Mouse (Mus musculus): ENCODE measurements around the gene Ip6k3. TPM values are rescaled to one million over a fixed set of nuclear protein-coding genes. Genes with fewer than 3 reads are reported as not detected.

Ip6k3 gene
- polyA plus RNA-seq, 1 experiment from 2014 or later: 0.91 TPM

GRCm38 (mm10) chr17:27140262-27140661 lies 27.3 kb downstream of the Ip6k3 start:
- Histone ChIP-seq H3K4me2 (replicated peaks; ENCODE audit: low read depth, low read length) (no peak overlapping the region), H3K4me1 (ENCODE audit: insufficient read depth, low read depth, low read length) (no peaks in the 10 kb centered on the region), H3K36me3 (ENCODE audit: insufficient read depth, low read length) (no peaks in the 10 kb centered on the region), H3K4me3 (ENCODE audit: low read depth, low read length) (no peak overlapping the region), H3K9me3 (ENCODE audit: low read length) (no peaks in the 10 kb centered on the region), H3K27me3 (replicated peaks; ENCODE audit: insufficient read depth, low read length) (no peaks in the 10 kb centered on the region), H3K9ac (replicated peaks; ENCODE audit: low read depth) (no peak overlapping the region), H3K27ac (ENCODE audit: low read length) (no peak overlapping the region)
- TF ChIP-seq CTCF (IDR thresholded peaks at IDR 0.05) (no peak), EP300 (IDR thresholded peaks at IDR 0.05) (no peak)
- peak; percentile 59 for ATAC-seq
- 44% methylated on average over 9 of the region's 9 CpGs for WGBS
- DNase-seq (ENCODE audit: low spot score): peak; percentile 48

DNA sequence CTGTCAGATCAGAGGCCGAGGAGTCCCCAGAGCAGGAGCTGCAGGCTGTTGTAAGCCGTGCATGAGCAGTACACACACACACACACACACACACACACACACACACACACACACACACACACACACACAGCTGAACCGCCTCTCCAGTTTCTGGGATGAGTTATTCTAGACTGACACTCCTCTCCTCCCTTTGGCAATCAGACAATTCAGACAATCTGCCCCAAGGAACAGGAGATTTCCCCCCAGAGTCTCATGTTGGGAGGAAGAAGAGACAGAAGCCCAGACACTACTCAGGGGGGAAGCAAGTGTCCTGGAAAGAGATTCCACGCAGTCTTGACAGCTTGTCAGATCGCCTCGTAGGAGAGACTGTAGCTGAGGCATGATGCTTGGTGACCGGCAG lies 28.3 kb downstream of the Ip6k3 start:
- H3K27me3 ChIP-seq (replicated peaks; ENCODE audit: insufficient read depth, low read length): no peaks in the 10 kb centered on the region
- DNase-seq (ENCODE audit: low spot score) (no peak), ATAC-seq (no peak)
- no peak overlapping the region for H3K4me3 ChIP-seq (ENCODE audit: low read depth, low read length)
- H3K27ac ChIP-seq (ENCODE audit: low read length): no peak overlapping the region
- no peak for TF ChIP-seq EP300 (IDR thresholded peaks at IDR 0.05)
- no peak for TF ChIP-seq CTCF (IDR thresholded peaks at IDR 0.05)
- H3K4me2 ChIP-seq (replicated peaks; ENCODE audit: low read depth, low read length): no peak overlapping the region
- no peaks in the 10 kb centered on the region for H3K36me3 ChIP-seq (ENCODE audit: insufficient read depth, low read length)
- no peak overlapping the region for H3K9ac ChIP-seq (replicated peaks; ENCODE audit: low read depth)
- no peaks in the 10 kb centered on the region for H3K9me3 ChIP-seq (ENCODE audit: low read length)
- WGBS: 49% methylated on average over 7 of the region's 7 CpGs
- H3K4me1 ChIP-seq (ENCODE audit: insufficient read depth, low read depth, low read length): no peaks in the 10 kb centered on the region

- TF ChIP-seq CTCF (IDR thresholded peaks at IDR 0.05) (no peak), EP300 (IDR thresholded peaks at IDR 0.05) (no peak)
- no peak for ATAC-seq
- 79% methylated on average over 9 of the region's 9 CpGs for WGBS
Measured at GRCm38 (mm10) chr17:27138396-27138795, 29.2 kb downstream of the Ip6k3 start.

DNA sequence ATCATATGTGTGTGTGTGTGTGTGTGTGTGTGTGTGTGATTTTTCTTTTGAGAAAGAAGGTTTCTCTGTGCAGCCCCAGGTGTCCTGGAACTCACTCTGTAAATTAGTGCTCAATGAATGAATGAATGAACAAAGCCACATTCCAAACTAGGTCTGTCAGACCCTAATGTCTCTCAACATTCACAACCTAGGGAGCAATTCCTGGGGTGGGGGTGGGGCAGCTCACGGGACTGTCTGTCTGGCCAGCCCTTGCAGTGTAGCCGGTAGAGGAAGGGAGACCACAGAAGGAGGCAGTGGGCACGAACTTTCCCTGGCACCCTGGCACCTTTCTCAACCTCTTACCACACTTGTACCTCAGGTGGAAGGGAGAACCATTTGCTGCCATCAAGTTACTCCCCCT lies 32.9 kb downstream of the Ip6k3 start:
- ATAC-seq: no peak
- H3K9me3 ChIP-seq (ENCODE audit: low read length): no peaks in the 10 kb centered on the region
- peaks cover 4% of the 10 kb centered on the region; the same call in 1 of the 2 replicates for H3K4me1 ChIP-seq (ENCODE audit: insufficient read depth, low read depth, low read length)
- H3K9ac ChIP-seq (replicated peaks; ENCODE audit: low read depth): no peak overlapping the region
- no peak overlapping the region for H3K4me2 ChIP-seq (replicated peaks; ENCODE audit: low read depth, low read length)
- TF ChIP-seq EP300 (IDR thresholded peaks at IDR 0.05): no peak
- no peak for TF ChIP-seq CTCF (IDR thresholded peaks at IDR 0.05)
- H3K36me3 ChIP-seq (ENCODE audit: insufficient read depth, low read length): no peaks in the 10 kb centered on the region
- no peak overlapping the region for H3K27ac ChIP-seq (ENCODE audit: low read length)
- no peaks in the 10 kb centered on the region for H3K27me3 ChIP-seq (replicated peaks; ENCODE audit: insufficient read depth, low read length)
- no peak overlapping the region for H3K4me3 ChIP-seq (ENCODE audit: low read depth, low read length)
- no peak for DNase-seq (ENCODE audit: low spot score)
- 23% methylated on average over 3 of the region's 3 CpGs for WGBS

More at GRCm38 (mm10) chr17:27138396-27138795, 29.2 kb downstream of the Ip6k3 start:
- no peak overlapping the region for H3K9ac ChIP-seq (replicated peaks; ENCODE audit: low read depth)
- DNase-seq (ENCODE audit: low spot score): no peak
- no peak overlapping the region for H3K4me2 ChIP-seq (replicated peaks; ENCODE audit: low read depth, low read length)
- H3K36me3 ChIP-seq (ENCODE audit: insufficient read depth, low read length): no peaks in the 10 kb centered on the region
- no peaks in the 10 kb centered on the region for H3K9me3 ChIP-seq (ENCODE audit: low read length)
- H3K4me1 ChIP-seq (ENCODE audit: insufficient read depth, low read depth, low read length): no peaks in the 10 kb centered on the region; the same call in 1 of the 2 replicates
- no peak overlapping the region for H3K4me3 ChIP-seq (ENCODE audit: low read depth, low read length)
- no peaks in the 10 kb centered on the region for H3K27me3 ChIP-seq (replicated peaks; ENCODE audit: insufficient read depth, low read length)
- no peak overlapping the region for H3K27ac ChIP-seq (ENCODE audit: low read length)

DNA sequence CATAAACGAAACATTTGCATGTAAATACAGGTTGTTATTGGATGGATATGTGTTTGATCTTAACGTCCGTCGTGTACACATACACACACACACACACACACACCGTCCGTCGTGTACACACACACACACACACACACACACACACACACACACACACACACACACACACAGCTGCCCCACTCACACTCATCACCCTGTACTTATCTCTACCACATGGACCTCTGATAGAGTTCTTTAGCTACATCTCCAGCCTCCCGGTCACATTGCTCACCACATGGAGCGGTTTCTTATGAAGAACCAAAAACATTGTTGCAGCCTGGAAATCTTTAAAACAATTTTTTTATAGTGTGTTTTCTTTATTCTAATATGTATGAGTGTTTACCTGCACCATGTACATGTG lies 33.4 kb downstream of the Ip6k3 start:
- ATAC-seq: peak; percentile 0; the same call in 1 of the 2 replicates
- H3K27me3 ChIP-seq (replicated peaks; ENCODE audit: insufficient read depth, low read length): no peaks in the 10 kb centered on the region

DNA sequence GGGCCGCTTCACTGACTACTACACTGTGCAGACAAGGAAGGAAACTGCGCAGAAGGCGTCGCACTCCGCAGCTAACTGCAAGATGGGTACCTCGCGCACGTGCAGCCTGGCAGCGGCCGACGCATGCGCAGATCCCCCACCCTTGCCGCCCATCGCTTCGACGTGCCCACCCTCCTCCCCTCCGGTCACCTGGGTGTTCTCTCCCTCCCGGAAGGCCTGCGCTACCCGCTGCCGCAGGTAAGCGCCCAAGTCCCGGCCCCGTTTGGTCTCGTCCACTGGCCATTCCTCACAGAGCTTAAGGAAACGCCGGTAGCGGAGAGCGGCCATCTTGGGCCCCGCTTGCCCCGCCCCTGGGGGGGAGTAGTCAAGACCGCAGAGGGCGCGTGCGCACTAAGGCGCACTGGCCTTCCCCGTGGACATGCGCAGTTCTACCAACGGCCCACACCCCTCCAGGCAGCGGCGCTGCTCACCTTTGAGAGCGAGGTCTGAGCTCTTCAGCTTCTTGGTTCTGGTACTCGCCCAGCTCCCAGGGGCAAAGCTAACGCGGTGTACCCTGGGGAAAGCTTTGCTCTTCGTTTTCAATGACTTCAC lies 33.9 kb downstream of the Ip6k3 start, which contains the start of gene Uqcc2:
Gene Uqcc2 (minus strand): TSS at position 366 of the 591 bp plus-strand sequence.
- no peaks in the 10 kb centered on the region for H3K9me3 ChIP-seq (ENCODE audit: low read length)
- peaks cover 4% of the 10 kb centered on the region; the same call in 1 of the 2 replicates for H3K4me1 ChIP-seq (ENCODE audit: insufficient read depth, low read depth, low read length)
- TF ChIP-seq EP300 (IDR thresholded peaks at IDR 0.05): no peak
- TF ChIP-seq CTCF (IDR thresholded peaks at IDR 0.05): peak; percentile 80
- no peaks in the 10 kb centered on the region for H3K27me3 ChIP-seq (replicated peaks; ENCODE audit: insufficient read depth, low read length)
- peak within 1 kb of the TSS; percentile 57 for H3K4me2 ChIP-seq (replicated peaks; ENCODE audit: low read depth, low read length)
- ATAC-seq (peak; percentile 97), DNase-seq (ENCODE audit: low spot score) (peak; percentile 99)
- H3K36me3 ChIP-seq (ENCODE audit: insufficient read depth, low read length): no peaks in the 10 kb centered on the region
- peak within 1 kb of the TSS; percentile 47; the same call in 1 of the 2 replicates for H3K27ac ChIP-seq (ENCODE audit: low read length)
- WGBS: 2% methylated on average over 43 of the region's 46 CpGs
- H3K9ac ChIP-seq (replicated peaks; ENCODE audit: low read depth): peak within 1 kb of the TSS; percentile 37
- peak within 1 kb of the TSS; percentile 55 for H3K4me3 ChIP-seq (ENCODE audit: low read depth, low read length)

More for the DNA sequence above, 33.4 kb downstream of the Ip6k3 start:
- Histone ChIP-seq H3K4me3 (ENCODE audit: low read depth, low read length) (peak overlapping the region; percentile 55), H3K36me3 (ENCODE audit: insufficient read depth, low read length) (no peaks in the 10 kb centered on the region), H3K4me1 (ENCODE audit: insufficient read depth, low read depth, low read length) (peaks cover 4% of the 10 kb centered on the region; the same call in 1 of the 2 replicates), H3K27ac (ENCODE audit: low read length) (no peak overlapping the region), H3K9me3 (ENCODE audit: low read length) (no peaks in the 10 kb centered on the region), H3K9ac (replicated peaks; ENCODE audit: low read depth) (no peak overlapping the region), H3K4me2 (replicated peaks; ENCODE audit: low read depth, low read length) (peak overlapping the region; percentile 57)
- TF ChIP-seq EP300 (IDR thresholded peaks at IDR 0.05): no peak
- no peak for TF ChIP-seq CTCF (IDR thresholded peaks at IDR 0.05)
- WGBS: 27% methylated on average over 9 of the region's 9 CpGs
- no peak for DNase-seq (ENCODE audit: low spot score)
